Mouse (Mus musculus): ENCODE measurements around the gene Agbl1. TPM values are rescaled to one million over a fixed set of nuclear protein-coding genes. Genes with fewer than 3 reads are reported as not detected.

Gene Agbl1
- total and polyA plus RNA-seq, 3 experiments: 0.08 to 0.21 (median 0.11) TPM

- Histone ChIP-seq H3K79me2 (replicated peaks; ENCODE audit: control insufficient read depth, insufficient read depth, low read length) (no peaks in the 10 kb centered on the region), H3K4me1 (ENCODE audit: control insufficient read depth, insufficient read depth, low read length) (no peaks in the 10 kb centered on the region), H3K27me3 (ENCODE audit: control insufficient read depth, insufficient read depth, low read length) (no peaks in the 10 kb centered on the region), H3K4me3 (no peak overlapping the region), H3K27ac (no peak overlapping the region), H3K36me3 (ENCODE audit: control insufficient read depth, insufficient read depth, low read length) (no peaks in the 10 kb centered on the region), H3K9ac (ENCODE audit: low read depth, low read length) (no peak overlapping the region)
- DNase-seq: no peak
- WGBS: 61% methylated on average over 4 of the region's 4 CpGs
- TF ChIP-seq EP300 (IDR thresholded peaks at IDR 0.05; ENCODE audit: insufficient read depth, low read depth, low read length) (no peak), POLR2A (IDR thresholded peaks at IDR 0.05; ENCODE audit: insufficient read depth, low read depth, low read length) (no peak), CTCF (IDR thresholded peaks at IDR 0.05) (no peak)
- intact Hi-C loops (cut with DNase I): no loop called here
Measured at GRCm38 (mm10) chr7:76562506-76562905, 332.8 kb downstream of the Agbl1 start.

- H3K36me3 ChIP-seq (ENCODE audit: control insufficient read depth, insufficient read depth, low read length): no peaks in the 10 kb centered on the region
- H3K27me3 ChIP-seq (ENCODE audit: control insufficient read depth, insufficient read depth, low read length): no peaks in the 10 kb centered on the region
- no peaks in the 10 kb centered on the region for H3K4me1 ChIP-seq (ENCODE audit: control insufficient read depth, insufficient read depth, low read length)
- H3K27ac ChIP-seq: no peak overlapping the region
- WGBS: 28% methylated on average over 5 of the region's 5 CpGs
- no peak overlapping the region for H3K9ac ChIP-seq (ENCODE audit: low read depth, low read length)
- DNase-seq: no peak
- no peaks in the 10 kb centered on the region for H3K79me2 ChIP-seq (replicated peaks; ENCODE audit: control insufficient read depth, insufficient read depth, low read length)
- no peak overlapping the region for H3K4me3 ChIP-seq
- intact Hi-C loops (cut with DNase I): no loop called here
- no peak for TF ChIP-seq CTCF (IDR thresholded peaks at IDR 0.05)
- TF ChIP-seq POLR2A (IDR thresholded peaks at IDR 0.05; ENCODE audit: insufficient read depth, low read depth, low read length): no peak
- no peak for TF ChIP-seq EP300 (IDR thresholded peaks at IDR 0.05; ENCODE audit: insufficient read depth, low read depth, low read length)
Measured at GRCm38 (mm10) chr7:76594566-76595079, 364.9 kb downstream of the Agbl1 start.

GRCm38 (mm10) chr7:76597812-76598211 is 368.1 kb downstream of the Agbl1 start:
- Histone ChIP-seq H3K9ac (ENCODE audit: low read depth, low read length) (no peak overlapping the region), H3K4me1 (ENCODE audit: control insufficient read depth, insufficient read depth, low read length) (no peaks in the 10 kb centered on the region), H3K27ac (no peak overlapping the region), H3K79me2 (replicated peaks; ENCODE audit: control insufficient read depth, insufficient read depth, low read length) (no peaks in the 10 kb centered on the region), H3K36me3 (ENCODE audit: control insufficient read depth, insufficient read depth, low read length) (no peaks in the 10 kb centered on the region), H3K27me3 (ENCODE audit: control insufficient read depth, insufficient read depth, low read length) (no peaks in the 10 kb centered on the region), H3K4me3 (no peak overlapping the region)
- intact Hi-C loops (cut with DNase I): no loop called here
- WGBS: 64% methylated on average over 2 of the region's 2 CpGs
- no peak for DNase-seq
- TF ChIP-seq EP300 (IDR thresholded peaks at IDR 0.05; ENCODE audit: insufficient read depth, low read depth, low read length): no peak
- no peak for TF ChIP-seq POLR2A (IDR thresholded peaks at IDR 0.05; ENCODE audit: insufficient read depth, low read depth, low read length)
- no peak for TF ChIP-seq CTCF (IDR thresholded peaks at IDR 0.05)

GRCm38 (mm10) chr7:76600050-76600690 is 370.5 kb downstream of the Agbl1 start:
- Histone ChIP-seq H3K9ac (ENCODE audit: low read depth, low read length) (no peak overlapping the region), H3K4me3 (no peak overlapping the region), H3K27me3 (ENCODE audit: control insufficient read depth, insufficient read depth, low read length) (no peaks in the 10 kb centered on the region), H3K4me1 (ENCODE audit: control insufficient read depth, insufficient read depth, low read length) (no peaks in the 10 kb centered on the region), H3K27ac (no peak overlapping the region), H3K79me2 (replicated peaks; ENCODE audit: control insufficient read depth, insufficient read depth, low read length) (no peaks in the 10 kb centered on the region), H3K36me3 (ENCODE audit: control insufficient read depth, insufficient read depth, low read length) (no peaks in the 10 kb centered on the region)
- WGBS: 74% methylated on average over 2 of the region's 2 CpGs
- TF ChIP-seq CTCF (IDR thresholded peaks at IDR 0.05) (no peak), EP300 (IDR thresholded peaks at IDR 0.05; ENCODE audit: insufficient read depth, low read depth, low read length) (no peak), POLR2A (IDR thresholded peaks at IDR 0.05; ENCODE audit: insufficient read depth, low read depth, low read length) (no peak)
- DNase-seq: no peak
- intact Hi-C loops (cut with DNase I): no loop called here

- Histone ChIP-seq H3K36me3 (ENCODE audit: control insufficient read depth, insufficient read depth, low read length) (no peaks in the 10 kb centered on the region), H3K4me1 (ENCODE audit: control insufficient read depth, insufficient read depth, low read length) (no peaks in the 10 kb centered on the region), H3K9ac (ENCODE audit: low read depth, low read length) (no peak overlapping the region), H3K27me3 (ENCODE audit: control insufficient read depth, insufficient read depth, low read length) (no peaks in the 10 kb centered on the region), H3K27ac (no peak overlapping the region), H3K4me3 (no peak overlapping the region), H3K79me2 (replicated peaks; ENCODE audit: control insufficient read depth, insufficient read depth, low read length) (no peaks in the 10 kb centered on the region)
- intact Hi-C loops (cut with DNase I): no loop called here
- TF ChIP-seq POLR2A (IDR thresholded peaks at IDR 0.05; ENCODE audit: insufficient read depth, low read depth, low read length) (no peak), CTCF (IDR thresholded peaks at IDR 0.05) (no peak), EP300 (IDR thresholded peaks at IDR 0.05; ENCODE audit: insufficient read depth, low read depth, low read length) (no peak)
- no peak for DNase-seq
Measured at GRCm38 (mm10) chr7:76629528-76629927, 399.8 kb downstream of the Agbl1 start.

GRCm38 (mm10) chr7:76650984-76651383 is 421.3 kb downstream of the Agbl1 start:
- WGBS: 68% methylated on average over 4 of the region's 4 CpGs
- H3K4me1 ChIP-seq (ENCODE audit: control insufficient read depth, insufficient read depth, low read length): no peaks in the 10 kb centered on the region
- H3K79me2 ChIP-seq (replicated peaks; ENCODE audit: control insufficient read depth, insufficient read depth, low read length): no peaks in the 10 kb centered on the region
- no peak overlapping the region for H3K27ac ChIP-seq
- no peak overlapping the region for H3K4me3 ChIP-seq
- no peaks in the 10 kb centered on the region for H3K36me3 ChIP-seq (ENCODE audit: control insufficient read depth, insufficient read depth, low read length)
- TF ChIP-seq POLR2A (IDR thresholded peaks at IDR 0.05; ENCODE audit: insufficient read depth, low read depth, low read length) (no peak), CTCF (IDR thresholded peaks at IDR 0.05) (no peak), EP300 (IDR thresholded peaks at IDR 0.05; ENCODE audit: insufficient read depth, low read depth, low read length) (no peak)
- intact Hi-C loops (cut with DNase I): no loop called here
- H3K27me3 ChIP-seq (ENCODE audit: control insufficient read depth, insufficient read depth, low read length): no peaks in the 10 kb centered on the region
- no peak overlapping the region for H3K9ac ChIP-seq (ENCODE audit: low read depth, low read length)
- DNase-seq: no peak
